ENCODE assay signal across 23 mouse cellular contexts in genomic region chr12:54243158-54243557, GRCm38 (mm10).
"Had no signal": no experiment of that assay in that cellular context is flagged by ENCODE, and none has a peak within 500 bp of the region (broad histone marks: within the 10 kb centered on the region; RNA-seq: fewer than 3 reads in every experiment).

No protein-coding gene starts in this region.

- H3K27ac ChIP-seq: heart, embryonic 10.5 days; hindbrain, embryonic 10.5 days; hindbrain, embryonic 12.5 days; hindbrain, embryonic 14.5 days; intestine, embryonic 15.5 days; layer of hippocampus, adult 2 months; left cerebral cortex, adult 2 months; limb, embryonic 13.5 days had no signal

- H3K4me3 ChIP-seq: heart, embryonic 10.5 days; heart, embryonic 12.5 days; hindbrain, embryonic 10.5 days; hindbrain, embryonic 12.5 days; intestine, embryonic 15.5 days; layer of hippocampus, adult 2 months; left cerebral cortex, adult 2 months; limb, embryonic 13.5 days had no signal

- ATAC-seq: forebrain, embryonic 16.5 days; hindbrain, embryonic 16.5 days; inflammation-experienced regulatory T-cells, adult 6 months; intestine, embryonic 15.5 days; intestine, postnatal 0 days had no signal

- H3K9me3 ChIP-seq: heart, embryonic 10.5 days; heart, embryonic 12.5 days; hindbrain, embryonic 10.5 days; hindbrain, embryonic 12.5 days; intestine, embryonic 15.5 days; limb, embryonic 13.5 days had no signal

- H3K36me3 ChIP-seq: heart, embryonic 10.5 days; heart, embryonic 12.5 days; hindbrain, embryonic 10.5 days; hindbrain, embryonic 12.5 days; intestine, embryonic 15.5 days; limb, embryonic 13.5 days had no signal

- DNase-seq: gastrocnemius, postnatal 25 days; heart, postnatal 10 days; heart, postnatal 4 days; kidney, adult 18-20 months; kidney, adult 8-10 months; kidney, postnatal 10 days; kidney, postnatal 25 days; kidney, postnatal 4 days; liver had no signal

- H3K9ac ChIP-seq: heart, embryonic 12.5 days; hindbrain, embryonic 12.5 days; hindbrain, embryonic 14.5 days; intestine, embryonic 15.5 days; limb, embryonic 13.5 days had no signal

- H3K4me2 ChIP-seq: heart, embryonic 12.5 days; hindbrain, embryonic 12.5 days; hindbrain, embryonic 14.5 days; intestine, embryonic 15.5 days; limb, embryonic 13.5 days; liver, embryonic 11.5 days had no signal

- H3K27me3 ChIP-seq: heart, embryonic 12.5 days; hindbrain, embryonic 12.5 days; intestine, embryonic 15.5 days; limb, embryonic 13.5 days had no signal

- H3K4me1 ChIP-seq: heart, embryonic 10.5 days; hindbrain, embryonic 10.5 days; hindbrain, embryonic 12.5 days; intestine, embryonic 15.5 days; limb, embryonic 13.5 days had no signal
